Mouse (Mus musculus): ENCODE data around the gene Casp8.

GRCm38 (mm10) chr1:58796059-58796363 lies 837 bp downstream of the Casp8 start:
- TF ChIP-seq POLR2AphosphoS2 (IDR thresholded peaks at IDR 0.05; ENCODE audit: insufficient read length, low read depth) (no peak), TCF12 (IDR thresholded peaks at IDR 0.05; ENCODE audit: insufficient read depth, poor library complexity, severe bottlenecking) (no peak), POLR2A (IDR thresholded peaks at IDR 0.05; ENCODE audit: insufficient read length, low read depth) (no peak), TCF3 (IDR thresholded peaks at IDR 0.05; ENCODE audit: insufficient read length, low read depth) (no peak)

All from myocyte (in vitro differentiated cells).